In the genomic region with DNA sequence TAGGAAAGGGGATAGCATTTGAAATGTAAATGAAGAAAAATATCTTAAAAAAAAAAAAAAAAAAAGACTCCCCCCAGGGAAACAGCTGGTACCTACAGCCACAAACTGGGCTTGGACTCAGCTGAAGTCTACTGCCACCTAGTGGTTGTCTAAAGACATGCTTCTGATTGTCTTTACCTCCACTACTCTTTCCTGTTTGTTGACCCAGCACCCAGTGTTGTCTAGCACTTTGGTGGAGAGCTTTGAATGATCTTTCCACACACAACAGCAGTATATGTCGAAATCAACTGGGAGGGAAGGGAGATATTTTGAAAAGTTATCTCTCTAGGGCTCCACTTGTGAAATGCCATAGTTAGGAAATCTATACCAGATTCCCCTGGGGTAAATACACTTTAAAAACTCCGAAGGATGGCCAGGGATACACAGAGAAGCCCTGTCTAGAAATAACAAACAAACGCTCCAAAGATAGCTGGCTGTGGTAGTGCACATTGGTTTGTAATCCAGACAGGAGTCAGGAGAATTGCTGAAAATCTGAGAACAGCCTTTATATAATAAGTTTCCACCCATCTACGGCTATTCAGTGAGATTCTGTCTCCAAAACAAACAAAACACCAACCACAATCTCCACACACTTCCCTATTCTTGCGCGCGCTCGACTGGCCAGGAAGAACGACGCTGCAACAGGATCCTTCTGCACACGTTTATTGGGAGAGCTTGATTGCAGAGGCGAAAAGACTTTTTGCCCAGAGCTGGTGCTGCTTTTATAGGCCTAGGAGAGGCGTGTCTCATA, we compare ENCODE assay signal across 11 mouse cellular contexts. TPM values are rescaled to one million over a fixed set of nuclear protein-coding genes. Genes with fewer than 3 reads are reported as not detected.
DNase-seq lines count a peak whose midpoint lies in the region; ATAC-seq and TF ChIP-seq lines count a peak whose summit lies in the region.
"Had no signal": no experiment of that assay in that cellular context is flagged by ENCODE, and none has a peak within 500 bp of the region (broad histone marks: within the 10 kb centered on the region; RNA-seq: fewer than 3 reads in every experiment).

No protein-coding gene starts in this region.

- H3K4me2 ChIP-seq in liver, embryonic 14.5 days (ENCODE audit: low read depth): no peak overlapping the region

- peak; percentile 70 for TF ChIP-seq CTCF in liver, embryonic 14.5 days (IDR thresholded peaks at IDR 0.05; ENCODE audit: low read depth)

- H3K4me1 ChIP-seq in liver, embryonic 14.5 days (replicated peaks; ENCODE audit: control insufficient read depth in 2 of 2, insufficient read depth in 2 of 2, low read length in 1 of 2): no peaks in the 10 kb centered on the region

- ATAC-seq in liver, embryonic 14.5 days (ENCODE audit: insufficient read depth): no peak
- ATAC-seq in inflammation-experienced regulatory T-cells, adult 6 months: peak; percentile 43
- no peak for ATAC-seq in erythroblast, adult 5-6 weeks (replicated peaks; ENCODE audit: low FRiP score, poor library complexity, severe bottlenecking)

- H3K4me3 ChIP-seq in liver, embryonic 14.5 days (ENCODE audit: insufficient read depth in 1 of 2, low read depth in 2 of 2, low read length in 2 of 2): no peak overlapping the region

- no peak overlapping the region for H3K27ac ChIP-seq in liver, embryonic 14.5 days

- DNase-seq in embryo, embryonic 10 days (ENCODE audit: low spot score): peak; percentile 53
- DNase-seq in embryo, embryonic 9.5 days (ENCODE audit: extremely low spot score): no peak
- no peak for DNase-seq in liver, embryonic 14.5 days (ENCODE audit: low read depth in 3 of 3, low spot score in 3 of 3)
- no peak for DNase-seq in liver
- DNase-seq in R1 (ENCODE audit: low read depth, low spot score): peak; percentile 66
- no peak for DNase-seq in spleen, adult 18-20 months
- DNase-seq: cerebellum, adult 11-12 months had no signal

- no peaks in the 10 kb centered on the region for H3K27me3 ChIP-seq in liver, embryonic 14.5 days (ENCODE audit: control insufficient read depth, insufficient read depth, low read length)

- H3K9ac ChIP-seq in liver, embryonic 14.5 days (replicated peaks): no peak overlapping the region

- H3K9me3 ChIP-seq in liver, embryonic 14.5 days (ENCODE audit: control insufficient read depth, low read length): no peaks in the 10 kb centered on the region

- H3K36me3 ChIP-seq in liver, embryonic 14.5 days (replicated peaks; ENCODE audit: control insufficient read depth, insufficient read depth, low read depth): no peaks in the 10 kb centered on the region

- 51% methylated on average over 11 of the region's 13 CpGs for WGBS in liver, embryonic 14.5 days (ENCODE audit: insufficient replicate concordance)

- TF ChIP-seq EP300 in liver, embryonic 14.5 days (IDR thresholded peaks at IDR 0.05; ENCODE audit: low read depth): no peak

RNA-seq across cellular contexts. Expression of a gene that starts 27.2 kb away (rescaled TPM):
- polyA plus RNA-seq in liver, embryonic 14.5 days (2012; rRNA removed): not detected in 2 replicates
- polyA plus RNA-seq in liver, embryonic 14.5 days (2014; fragmentation: Nextera tagmentation; extraction: Ambion mirVana): not detected in 2 replicates
- polyA plus RNA-seq in inflammation-experienced regulatory T-cells, adult 6 months (2017; shearing (Covaris generic)): not detected
- not detected in 2 replicates for total RNA-seq in erythroblast, adult 5-6 weeks (2015; ENCODE audit: low replicate concordance)
- not detected in 2 replicates for total RNA-seq in erythroblast, adult 5-6 weeks (2017; ENCODE audit: low replicate concordance)
- total RNA-seq: ES-E14 had no signal
- polyA plus RNA-seq: intestine, embryonic 14.5 days had no signal

RNA-seq across cellular contexts. Expression of a gene that starts 48.8 kb away (rescaled TPM):
- 2.0 and 2.5 TPM in 2 replicates for polyA plus RNA-seq in liver, embryonic 14.5 days (2012; rRNA removed)
- 2.5 and 2.6 TPM in 2 replicates for polyA plus RNA-seq in liver, embryonic 14.5 days (2014; fragmentation: Nextera tagmentation; extraction: Ambion mirVana)
- 10 to 100 TPM in 2 of 3 experiments, 1 to 10 TPM in 1; 8.6 to 17.2 (median 12.6) TPM for polyA plus RNA-seq in inflammation-experienced regulatory T-cells, adult 6 months (2017; shearing (Covaris generic))
- 1.7 and 4.6 TPM in 2 replicates for total RNA-seq in erythroblast, adult 5-6 weeks (2015; ENCODE audit: low replicate concordance)
- 2.1 and 4.3 TPM in 2 replicates for total RNA-seq in erythroblast, adult 5-6 weeks (2017; ENCODE audit: low replicate concordance)

Comparison
In these comparisons a context has a peak if more than half of its experiments do, and no peak if none do; other contexts are left out.
1. DNase-seq: peak in embryo, embryonic 10 days (single experiment) and R1 (single experiment); none in embryo, embryonic 9.5 days (single experiment), liver, embryonic 14.5 days (0 of 3), liver (single experiment) and spleen, adult 18-20 months (0 of 2).